Mouse (Mus musculus) olfactory bulb, adult 2 months (tissue): Measurements from ENCODE around the gene Pcdh19.

Experiments used
- CTCF ChIP-seq: fragments of 200-500 bp; IDR thresholded peaks from 2 replicates; pipeline ENCODE4 v1.5.1; 2012; ENCODE audit warnings: low read depth, mild to moderate bottlenecking, low read length, moderate library complexity; ENCODE audit not compliant: insufficient read depth
- POLR2A ChIP-seq: fragments of 200-500 bp; IDR thresholded peaks from 2 replicates; pipeline ENCODE4 v1.6.1; 2012; ENCODE audit warnings: mild to moderate bottlenecking, low read depth, low read length, moderate library complexity; ENCODE audit not compliant: insufficient read depth

- TF ChIP-seq POLR2A (no peak), CTCF (no peak)
These were observed 15.0 kb downstream of the Pcdh19 start for GRCm38 (mm10) chrX:133673796-133674195.
